15 mouse cellular contexts compared by ENCODE assay signal in genomic region chr8:86786498-86786897, GRCm38 (mm10). TPM values are rescaled to one million over a fixed set of nuclear protein-coding genes. Genes with fewer than 3 reads are reported as not detected.
DNase-seq lines count a peak whose midpoint lies in the region; ATAC-seq and TF ChIP-seq lines count a peak whose summit lies in the region.
"Had no signal": no experiment of that assay in that cellular context is flagged by ENCODE, and none has a peak within 500 bp of the region (broad histone marks: within the 10 kb centered on the region; RNA-seq: fewer than 3 reads in every experiment).

No protein-coding gene starts in this region.

- 42% methylated on average over 5 of the region's 5 CpGs for WGBS in liver, postnatal 0 days (ENCODE audit: insufficient replicate concordance)
- WGBS in kidney, embryonic 16.5 days: 64% methylated on average over 5 of the region's 5 CpGs
- WGBS in macrophage (ENCODE audit: missing documents): 61% methylated on average over 5 of the region's 5 CpGs

- no peak overlapping the region for H3K9ac ChIP-seq in liver, postnatal 0 days (replicated peaks)
- no peak overlapping the region for H3K9ac ChIP-seq in kidney, embryonic 16.5 days (replicated peaks; ENCODE audit: low read length)
- H3K9ac ChIP-seq: embryonic facial prominence, embryonic 13.5 days; forebrain, embryonic 12.5 days; liver, embryonic 12.5 days had no signal

- H3K79me2 ChIP-seq in macrophage (ENCODE audit: inconsistent target): no peaks in the 10 kb centered on the region

- no peaks in the 10 kb centered on the region for H3K36me3 ChIP-seq in liver, postnatal 0 days (replicated peaks; ENCODE audit: insufficient read depth, low read length)
- H3K36me3 ChIP-seq in kidney, embryonic 16.5 days (ENCODE audit: insufficient read depth, low read length): no peaks in the 10 kb centered on the region
- H3K36me3 ChIP-seq in macrophage (ENCODE audit: inconsistent target): no peaks in the 10 kb centered on the region
- H3K36me3 ChIP-seq: embryonic facial prominence, embryonic 13.5 days; forebrain, embryonic 12.5 days; hindbrain, embryonic 10.5 days; liver, embryonic 12.5 days had no signal

- H3K4me2 ChIP-seq in liver, postnatal 0 days (ENCODE audit: low read depth, low read length): no peak overlapping the region
- H3K4me2 ChIP-seq in kidney, embryonic 16.5 days (replicated peaks; ENCODE audit: low read depth, low read length): no peak overlapping the region
- H3K4me2 ChIP-seq: embryonic facial prominence, embryonic 13.5 days; forebrain, embryonic 12.5 days; liver, embryonic 12.5 days had no signal

- ATAC-seq in liver, postnatal 0 days: no peak
- peak; percentile 43; the same call in 1 of the 2 replicates for ATAC-seq in kidney, embryonic 16.5 days (ENCODE audit: low FRiP score, low TSS enrichment)
- ATAC-seq: liver, embryonic 12.5 days had no signal

- H3K4me1 ChIP-seq in liver, postnatal 0 days (ENCODE audit: insufficient read depth): peaks cover 10% of the 10 kb centered on the region
- H3K4me1 ChIP-seq in kidney, embryonic 16.5 days (ENCODE audit: insufficient read depth, low read length): peaks cover 32% of the 10 kb centered on the region
- H3K4me1 ChIP-seq: forebrain, embryonic 12.5 days had no signal

- no peaks in the 10 kb centered on the region for H3K9me3 ChIP-seq in liver, postnatal 0 days (ENCODE audit: low read length)
- H3K9me3 ChIP-seq in kidney, embryonic 16.5 days (ENCODE audit: low read length): no peaks in the 10 kb centered on the region
- H3K9me3 ChIP-seq: embryonic facial prominence, embryonic 13.5 days; forebrain, embryonic 12.5 days; hindbrain, embryonic 10.5 days; liver, embryonic 12.5 days; megakaryocyte, embryonic 14.5 days had no signal

- no peak overlapping the region for H3K4me3 ChIP-seq in liver, postnatal 0 days (ENCODE audit: low read depth, low read length)
- H3K4me3 ChIP-seq in kidney, embryonic 16.5 days (ENCODE audit: low read length): no peak overlapping the region
- no peak overlapping the region for H3K4me3 ChIP-seq in macrophage (ENCODE audit: inconsistent target)
- H3K4me3 ChIP-seq: embryonic facial prominence, embryonic 13.5 days; forebrain, embryonic 12.5 days; hindbrain, embryonic 10.5 days; liver, embryonic 12.5 days; megakaryocyte, embryonic 14.5 days had no signal

- peak; percentile 19 for DNase-seq in gastrocnemius, postnatal 14 days
- DNase-seq in gastrocnemius, postnatal 4 days (ENCODE audit: low spot score in 2 of 2): no peak
- peak; percentile 16 for DNase-seq in liver
- no peak for DNase-seq in liver, postnatal 0 days
- DNase-seq in neural tube, embryonic 10.5 days (ENCODE audit: extremely low spot score, low spot score): no peak
- no peak for DNase-seq in adrenal gland, postnatal 10 days
- DNase-seq: cerebellum, postnatal 25 days; thymus, adult 18-20 months had no signal

- TF ChIP-seq EP300 in liver, postnatal 0 days (IDR thresholded peaks at IDR 0.05; ENCODE audit: low read depth): no peak

- H3K27me3 ChIP-seq in liver, postnatal 0 days (ENCODE audit: insufficient read depth, low read length): no peaks in the 10 kb centered on the region
- no peaks in the 10 kb centered on the region for H3K27me3 ChIP-seq in kidney, embryonic 16.5 days (ENCODE audit: insufficient read depth, low read length)
- H3K27me3 ChIP-seq: embryonic facial prominence, embryonic 13.5 days; forebrain, embryonic 12.5 days had no signal

- no peak for TF ChIP-seq CTCF in liver, postnatal 0 days (IDR thresholded peaks at IDR 0.05; ENCODE audit: low read depth)

- intact Hi-C loops in gastrocnemius, postnatal 14 days (cut with DNase I; ENCODE audit: low total_unique reads): no loop called here

- H3K27ac ChIP-seq in liver, postnatal 0 days (ENCODE audit: low read depth): no peak overlapping the region
- H3K27ac ChIP-seq in kidney, embryonic 16.5 days (ENCODE audit: low read length): peak overlapping the region; percentile 77; the same call in 1 of the 2 replicates
- H3K27ac ChIP-seq in macrophage: peak overlapping the region; percentile 33; the same call in 1 of the 2 replicates
- H3K27ac ChIP-seq: embryonic facial prominence, embryonic 13.5 days; forebrain, embryonic 12.5 days; hindbrain, embryonic 10.5 days; liver, embryonic 12.5 days had no signal

RNA-seq across cellular contexts. Expression of gene Siah1a, which starts 40.8 kb away (rescaled TPM):
- 10 to 100 TPM; 10.5 to 12.6 TPM for total RNA-seq in gastrocnemius, postnatal 14 days (2021)
- total RNA-seq in gastrocnemius, postnatal 4 days (2021): 10 to 100 TPM; 21.4 to 26.0 TPM
- polyA plus RNA-seq in liver, postnatal 0 days (2015; fragmentation: Nextera tagmentation; extraction: Ambion mirVana): 11.7 and 13.7 TPM in 2 replicates
- 31.7 and 40.1 TPM in 2 replicates for polyA plus RNA-seq in kidney, embryonic 16.5 days (2015; fragmentation: Nextera tagmentation; extraction: Ambion mirVana)
- total RNA-seq in macrophage (2018; cell fraction: chromatin; rRNA removed): 10 to 100 TPM in 25 of 26 experiments, 1 to 10 TPM in 1; 8.8 to 37.4 (median 16.0) TPM
- 10 to 100 TPM in 10 of 26 experiments, 1 to 10 TPM in 16; 7.4 to 15.4 (median 9.1) TPM for total RNA-seq in macrophage (2018; cell fraction: cytosol; rRNA removed)
- total RNA-seq in macrophage (2018; cell fraction: nucleus; rRNA removed): 10 to 100 TPM; 11.8 to 40.8 (median 25.1) TPM
- 6.3 to 9.4 TPM (median 7.6 TPM) in 3 replicates for polyA plus RNA-seq in macrophage (2018)
- 10 to 100 TPM; 19.4 to 23.0 TPM for total RNA-seq in adrenal gland, postnatal 10 days (2021)

RNA-seq across cellular contexts. Expression of gene Gm10638, which starts 41.0 kb away (rescaled TPM):
- total RNA-seq in gastrocnemius, postnatal 14 days (2021): 1 to 10 TPM; 3.3 to 6.4 TPM
- 1 to 10 TPM; 6.7 to 8.3 TPM for total RNA-seq in gastrocnemius, postnatal 4 days (2021)
- 1.7 and 1.8 TPM in 2 replicates for polyA plus RNA-seq in liver, postnatal 0 days (2015; fragmentation: Nextera tagmentation; extraction: Ambion mirVana)
- 2.6 and 3.5 TPM in 2 replicates for polyA plus RNA-seq in kidney, embryonic 16.5 days (2015; fragmentation: Nextera tagmentation; extraction: Ambion mirVana)
- total RNA-seq in macrophage (2018; cell fraction: chromatin; rRNA removed): not detected
- total RNA-seq in macrophage (2018; cell fraction: cytosol; rRNA removed): under 1 TPM in 7 of 26 experiments, not detected in 19; 0.14 to 0.47 (median 0.22) TPM
- 1 to 10 TPM in 2 of 26 experiments, under 1 TPM in 5, not detected in 19; 0.61 to 1.2 (median 0.70) TPM for total RNA-seq in macrophage (2018; cell fraction: nucleus; rRNA removed)
- polyA plus RNA-seq in macrophage (2018): not detected in 3 replicates
- 1 to 10 TPM; 2.8 to 2.9 TPM for total RNA-seq in adrenal gland, postnatal 10 days (2021)

Comparison
In these comparisons a context has a peak if more than half of its experiments do, and no peak if none do; other contexts are left out.
1. DNase-seq: peak in gastrocnemius, postnatal 14 days (single experiment) and liver (single experiment); none in gastrocnemius, postnatal 4 days (0 of 2), liver, postnatal 0 days (single experiment), neural tube, embryonic 10.5 days (single experiment) and adrenal gland, postnatal 10 days (single experiment).